Mouse (Mus musculus): ENCODE data around the gene Gm28635.

DNA sequence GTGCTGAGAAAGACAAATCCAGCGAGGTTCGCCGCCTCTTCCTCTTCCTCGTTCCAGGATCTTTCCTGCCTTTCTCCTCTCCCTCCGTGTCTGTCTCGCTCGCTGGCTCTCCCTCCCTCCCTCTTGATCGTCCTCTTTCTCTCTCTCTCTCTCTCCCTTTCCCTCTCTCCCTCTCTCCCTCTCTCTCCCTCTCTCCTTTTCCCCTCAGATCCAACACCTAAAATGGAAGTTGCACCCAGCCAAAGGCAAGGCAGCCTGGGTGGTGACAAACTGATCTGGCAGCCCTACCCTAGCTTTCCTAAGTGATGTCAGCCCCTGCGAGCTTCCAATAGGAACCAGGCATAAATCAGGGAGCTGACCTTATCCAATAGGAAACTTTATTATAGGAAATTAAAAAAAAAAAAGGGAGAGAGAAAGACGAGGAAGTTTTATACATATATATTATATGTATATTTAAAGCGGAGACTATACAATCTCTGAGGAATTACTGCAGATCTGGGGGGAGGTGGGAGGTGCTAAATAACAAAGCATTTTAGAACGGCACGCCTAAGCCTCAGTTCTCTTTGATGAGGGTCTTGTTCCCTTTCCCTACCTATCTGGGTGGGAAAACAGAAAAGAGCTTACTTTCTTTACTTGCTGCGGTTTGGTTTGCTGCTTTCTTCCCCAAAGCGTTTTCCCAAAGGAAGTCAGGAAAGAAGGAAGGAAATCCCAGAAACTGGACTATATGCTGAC is 27.2 kb downstream of the Gm28635 start, which contains the start of gene Ctnnd1:
- TF ChIP-seq CTCF (IDR thresholded peaks at IDR 0.05) (no peak), EP300 (IDR thresholded peaks at IDR 0.05; ENCODE audit: insufficient read depth, low read depth, low read length) (peak; percentile 74; the same call in 1 of the 2 replicates)

Measured in heart, adult 2 months (tissue).